9 mouse cellular contexts compared by ENCODE assay signal in the genomic region with DNA sequence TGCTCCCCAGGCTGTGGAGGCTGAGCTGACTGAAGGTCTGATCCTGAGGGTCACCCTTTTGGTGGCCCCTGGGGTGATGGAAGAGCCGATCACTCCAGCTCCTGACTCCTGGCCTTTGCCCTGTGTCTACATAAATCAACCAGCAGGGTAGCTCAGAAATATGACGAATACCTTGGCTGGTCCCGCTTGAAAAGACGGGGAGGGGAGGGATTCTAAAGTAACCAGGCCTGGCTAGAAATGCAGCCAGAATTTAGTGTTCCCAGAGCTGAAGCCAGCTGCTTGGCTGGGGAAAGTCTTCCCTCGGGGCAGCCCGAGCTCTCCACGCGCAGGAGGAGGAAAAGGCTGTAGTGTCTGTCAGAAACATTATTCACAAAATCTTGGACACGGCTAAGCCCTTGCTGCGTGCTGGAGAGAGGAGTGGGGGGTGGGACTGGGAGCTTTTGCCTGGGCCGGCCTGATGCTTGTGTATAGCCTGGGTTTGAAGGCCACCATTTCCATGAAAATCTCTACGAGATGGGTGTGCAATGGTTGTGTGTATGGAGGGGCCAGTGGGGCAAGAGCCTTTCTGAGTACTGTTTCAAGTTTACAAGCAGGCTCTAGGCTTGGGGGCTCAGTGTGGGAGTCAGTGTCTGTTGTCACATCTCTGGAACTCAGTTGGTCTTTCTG. TPM values are rescaled to one million over a fixed set of nuclear protein-coding genes. Genes with fewer than 3 reads are reported as not detected.
DNase-seq lines count a peak whose midpoint lies in the region; ATAC-seq lines count a peak whose summit lies in the region.
"Had no signal": no experiment of that assay in that cellular context is flagged by ENCODE, and none has a peak within 500 bp of the region (broad histone marks: within the 10 kb centered on the region; RNA-seq: fewer than 3 reads in every experiment).

No protein-coding gene starts in this region.

- no peaks in the 10 kb centered on the region for H3K9me3 ChIP-seq in intestine, embryonic 14.5 days (ENCODE audit: control insufficient read depth, low read length)
- no peaks in the 10 kb centered on the region for H3K9me3 ChIP-seq in midbrain, embryonic 13.5 days

- DNase-seq in cerebellum, adult 9-11 months, result peak; percentile 11
- peak; percentile 75 for DNase-seq in embryo, embryonic 11.5 days (ENCODE audit: low read depth, low spot score)
- peak; percentile 99 for DNase-seq in heart, adult 11 months
- DNase-seq in intestine, embryonic 14.5 days (ENCODE audit: low spot score), result peak; percentile 76
- DNase-seq in urinary bladder, postnatal 36 days (ENCODE audit: low spot score in 2 of 2), result peak; percentile 23 to 73
- DNase-seq in left cerebral cortex, adult 8-10 months (ENCODE audit: low spot score in 2 of 2), result no peak

- ATAC-seq in cerebellum, adult (ENCODE audit: insufficient number of reproducible peaks, low FRiP score, low TSS enrichment), result no peak
- peak; percentile 74 for ATAC-seq in intestine, embryonic 14.5 days (replicated peaks; ENCODE audit: low FRiP score, low TSS enrichment, low read depth)
- ATAC-seq in midbrain, embryonic 13.5 days, result peak; percentile 55

- no peaks in the 10 kb centered on the region for H3K27me3 ChIP-seq in intestine, embryonic 14.5 days (replicated peaks; ENCODE audit: control insufficient read depth, insufficient read depth, low read length)
- H3K27me3 ChIP-seq in midbrain, embryonic 13.5 days, result peaks cover 35% of the 10 kb centered on the region

- H3K36me3 ChIP-seq in intestine, embryonic 14.5 days (ENCODE audit: control insufficient read depth, insufficient read depth, low read length), result no peaks in the 10 kb centered on the region
- no peaks in the 10 kb centered on the region for H3K36me3 ChIP-seq in midbrain, embryonic 13.5 days

- H3K27ac ChIP-seq in intestine, embryonic 14.5 days (ENCODE audit: low read depth), result peak overlapping the region; percentile 88
- H3K27ac ChIP-seq in midbrain, embryonic 13.5 days, result peak overlapping the region; percentile 11
- H3K27ac ChIP-seq: macrophage had no signal

- H3K4me2 ChIP-seq in intestine, embryonic 14.5 days (ENCODE audit: low read length), result no peak overlapping the region
- H3K4me2 ChIP-seq in midbrain, embryonic 13.5 days (replicated peaks), result peak overlapping the region; percentile 3; the same call in 1 of the 2 replicates

- WGBS in intestine, embryonic 14.5 days, result 19% methylated on average over 12 of the region's 12 CpGs
- WGBS in midbrain, embryonic 13.5 days, result 17% methylated on average over 12 of the region's 12 CpGs

- H3K9ac ChIP-seq in intestine, embryonic 14.5 days (ENCODE audit: low read length), result no peak overlapping the region
- no peak overlapping the region for H3K9ac ChIP-seq in midbrain, embryonic 13.5 days (replicated peaks)

- H3K4me1 ChIP-seq in intestine, embryonic 14.5 days (replicated peaks; ENCODE audit: control insufficient read depth, insufficient read depth, low read length), result peaks cover 29% of the 10 kb centered on the region
- peaks cover 36% of the 10 kb centered on the region for H3K4me1 ChIP-seq in midbrain, embryonic 13.5 days (replicated peaks)

- no peak overlapping the region for H3K4me3 ChIP-seq in intestine, embryonic 14.5 days (ENCODE audit: low read depth, low read length)
- no peak overlapping the region for H3K4me3 ChIP-seq in midbrain, embryonic 13.5 days (replicated peaks)

RNA-seq across cellular contexts. Expression of gene Angptl1, which starts 57.2 kb away (rescaled TPM):
- polyA plus RNA-seq in intestine, embryonic 14.5 days (2014; fragmentation: Nextera tagmentation; extraction: Ambion mirVana), result 38.7 and 45.9 TPM in 2 replicates
- 0.57 and 0.86 TPM in 2 replicates for polyA plus RNA-seq in midbrain, embryonic 13.5 days (2015; fragmentation: Nextera tagmentation; extraction: Ambion mirVana)
- total RNA-seq in left cerebral cortex, adult 8-10 months (2022), result 1 to 10 TPM in 1 of 4 experiments, under 1 TPM in 3; 0.27 to 1.2 (median 0.43) TPM
- polyA plus RNA-seq: macrophage had no signal

Comparison
In these comparisons a context has a peak if more than half of its experiments do, and no peak if none do; other contexts are left out.
1. DNase-seq: peak in cerebellum, adult 9-11 months (single experiment), embryo, embryonic 11.5 days (single experiment), heart, adult 11 months (single experiment), intestine, embryonic 14.5 days (single experiment) and urinary bladder, postnatal 36 days (2 of 2); none in left cerebral cortex, adult 8-10 months (0 of 2).
2. RNA of gene Angptl1, which starts 57.2 kb away (polyA plus RNA-seq): 38.7 to 45.9 TPM in intestine, embryonic 14.5 days; 0.57 to 0.86 TPM in midbrain, embryonic 13.5 days; every median in the first group is over 10 times any median in the second.